Mouse (Mus musculus): Measurements from ENCODE around the gene Olfr458.

DNA sequence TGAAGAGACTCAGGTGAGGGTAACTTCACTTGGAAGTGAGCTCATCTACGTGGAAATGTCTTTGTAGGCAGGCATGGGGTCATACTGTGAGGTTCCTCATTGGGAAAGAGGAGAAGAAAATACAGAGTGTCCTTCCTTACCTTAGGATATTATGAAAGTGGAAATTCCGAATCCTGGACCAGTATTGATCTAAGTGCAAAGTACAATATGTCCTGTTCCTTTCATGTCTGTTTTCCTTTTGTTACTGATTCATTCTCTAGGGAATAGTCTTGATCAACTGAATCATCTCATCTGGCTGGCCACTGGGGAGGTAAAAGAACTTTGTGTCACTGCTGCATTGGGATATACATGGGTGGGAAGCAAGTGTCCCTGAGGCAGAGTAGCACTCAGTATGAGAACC, 29.5 kb downstream of the Olfr458 start:
- TF ChIP-seq CTCF (IDR thresholded peaks at IDR 0.05; ENCODE audit: low read depth) (no peak), EP300 (optimal IDR thresholded peaks at IDR 0.05) (no peak)
